Mouse (Mus musculus) myocyte (in vitro differentiated cells): ENCODE data around the gene Apol7a.

Experiments
- CEBPB ChIP-seq: IDR thresholded peaks from 2 replicates; pipeline ENCODE4 v1.6.1; 2011; ENCODE audit warnings: mild to moderate bottlenecking, moderate library complexity; ENCODE audit not compliant: poor library complexity, insufficient read depth, severe bottlenecking
- E2F4 ChIP-seq: IDR thresholded peaks from one replicate; pipeline ENCODE4 v1.6.1; 2011; ENCODE audit warnings: mild to moderate bottlenecking, control low read depth, moderate library complexity; ENCODE audit not compliant: insufficient read depth
- MAX ChIP-seq: IDR thresholded peaks from one replicate; pipeline ENCODE4 v1.6.1; 2011; ENCODE audit warnings: low read depth, mild to moderate bottlenecking, control low read depth
- POLR2A ChIP-seq: IDR thresholded peaks from one replicate; pipeline ENCODE4 v1.6.1; 2011; ENCODE audit warnings: low read depth, mild to moderate bottlenecking, control low read depth, moderate library complexity; ENCODE audit not compliant: insufficient read length
- TCF12 ChIP-seq: IDR thresholded peaks from one replicate; pipeline ENCODE4 v1.6.1; 2011; ENCODE audit warnings: mild to moderate bottlenecking, control low read depth; ENCODE audit not compliant: poor library complexity, insufficient read depth, severe bottlenecking
- TCF3 ChIP-seq: IDR thresholded peaks from one replicate; pipeline ENCODE4 v1.6.1; 2011; ENCODE audit warnings: low read depth, control low read depth; ENCODE audit not compliant: insufficient read length
- USF1 ChIP-seq: IDR thresholded peaks from one replicate; pipeline ENCODE4 v1.6.1; 2011; ENCODE audit warnings: low read depth, mild to moderate bottlenecking, control low read depth, moderate library complexity

- TF ChIP-seq MAX (no peak), POLR2A (no peak), E2F4 (no peak), USF1 (no peak), TCF12 (no peak), CEBPB (no peak), TCF3 (no peak)
These were observed 36.0 kb downstream of the Apol7a start for GRCm38 (mm10) chr15:77362952-77363351.
